Mouse (Mus musculus) limb, embryonic 11.5 days (tissue): ENCODE data around the gene Cdk2ap2. TPM values are rescaled to one million over a fixed set of nuclear protein-coding genes. Genes with fewer than 3 reads are reported as not detected.

Experiments used
- ATAC-seq: fragments of 200-750 bp; cut with Nextera tagmentation; 2 replicates; pipeline ENCODE4 v1.8.0; 2017; ENCODE audit warnings: low read depth; ENCODE audit not compliant: insufficient number of reproducible peaks, low FRiP score, low TSS enrichment
- DNase-seq: peaks from one replicate; pipeline ENCODE4 v3.0.0-alpha.2; 2015; ENCODE audit warnings: low spot score
- H3K27ac ChIP-seq: fragments of 300-500 bp; sonication (generic); replicated peaks from 2 replicates; pipeline ENCODE4 v1.5.1; 2014; ENCODE audit warnings: low read depth, mild to moderate bottlenecking, low read length
- H3K27me3 ChIP-seq: fragments of 300-500 bp; sonication (generic); 2 replicates; pipeline ENCODE4 v1.6.1; 2014; ENCODE audit warnings: mild to moderate bottlenecking, low read length, mixed read lengths; ENCODE audit not compliant: control insufficient read depth, insufficient read depth
- H3K36me3 ChIP-seq: fragments of 300-500 bp; sonication (generic); 2 replicates; pipeline ENCODE4 v1.6.1; 2014; ENCODE audit warnings: mild to moderate bottlenecking, low read length, moderate library complexity, mixed read lengths; ENCODE audit not compliant: control insufficient read depth, insufficient read depth
- H3K4me1 ChIP-seq: fragments of 300-500 bp; sonication (generic); 2 replicates; pipeline ENCODE4 v1.6.1; 2014; ENCODE audit warnings: low read length, mixed read lengths; ENCODE audit not compliant: control insufficient read depth, insufficient read depth
- H3K4me2 ChIP-seq: fragments of 300-500 bp; sonication (generic); 2 replicates; pipeline ENCODE4 v1.6.1; 2014; ENCODE audit warnings: low read depth, mild to moderate bottlenecking, moderate library complexity; ENCODE audit not compliant: severe bottlenecking
- H3K4me3 ChIP-seq: fragments of 300-500 bp; sonication (generic); 2 replicates; pipeline ENCODE4 v1.5.1; 2014; ENCODE audit warnings: low read depth, low read length
- H3K9ac ChIP-seq: fragments of 300-500 bp; sonication (generic); 2 replicates; pipeline ENCODE4 v1.6.1; 2014; ENCODE audit warnings: mild to moderate bottlenecking, low read length
- H3K9me3 ChIP-seq: fragments of 300-500 bp; sonication (generic); 2 replicates; pipeline ENCODE4 v1.6.1; 2016; ENCODE audit warnings: low read length; ENCODE audit not compliant: control insufficient read depth
- WGBS: fragments of 180-500 bp; shearing (Covaris S2); extraction: QIAGEN DNeasy Blood & Tissue Kit; methylation state at CpG from one replicate; pipeline ENCODE4 v1.1.7; 2014; 5-methylcytosine and 5-hydroxymethylcytosine counted together
- polyA plus RNA-seq: library from polyadenylated mRNA; unstranded; fragments of >200 nt; fragmentation: Nextera tagmentation; extraction: Ambion mirVana; gene quantifications from 2 replicates; pipeline ENCODE4 v1.2.1, GENCODE M21; 2014

Cdk2ap2 gene
- polyA plus RNA-seq, 1 experiment from 2014 or later: 81.6 TPM

DNA sequence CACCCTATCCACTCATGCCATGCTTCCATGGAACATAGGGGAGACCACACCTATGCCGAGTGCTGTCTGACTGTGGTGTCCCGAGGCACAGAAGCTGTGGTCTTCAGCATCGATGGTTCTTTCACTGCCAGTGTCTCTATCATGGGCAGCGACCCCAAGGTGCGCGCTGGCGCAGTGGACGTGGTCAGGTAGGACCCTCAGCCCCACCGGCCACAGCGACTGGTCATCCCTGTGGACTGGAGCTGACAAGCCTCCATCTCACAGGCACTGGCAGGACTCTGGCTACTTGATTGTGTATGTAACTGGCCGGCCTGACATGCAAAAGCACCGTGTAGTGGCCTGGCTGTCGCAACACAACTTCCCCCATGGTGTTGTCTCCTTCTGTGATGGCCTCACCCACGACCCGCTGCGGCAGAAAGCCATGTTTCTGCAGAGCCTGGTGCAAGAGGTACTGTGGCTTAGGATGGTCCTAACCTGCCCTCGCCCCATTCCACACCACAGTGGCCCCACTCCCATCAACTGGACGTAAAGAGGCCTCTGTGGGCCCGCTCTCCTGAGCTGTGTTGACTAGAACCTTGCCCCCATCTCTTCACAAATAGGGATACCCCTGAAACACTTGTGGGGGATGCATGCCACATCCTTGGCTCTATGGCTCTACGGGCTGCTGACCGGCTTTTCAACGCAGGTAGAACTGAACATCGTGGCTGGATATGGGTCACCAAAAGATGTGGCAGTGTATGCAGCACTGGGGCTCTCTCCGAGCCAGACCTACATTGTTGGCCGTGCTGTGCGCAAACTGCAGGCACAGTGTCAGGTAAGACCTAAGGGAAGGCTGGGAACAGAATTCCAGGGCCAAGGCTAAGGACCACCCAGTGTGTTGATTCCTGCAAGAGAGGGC, 15.3 kb downstream of the Cdk2ap2 start:
- ATAC-seq (no peak), DNase-seq (no peak)
- H3K4me2 ChIP-seq: no peak overlapping the region
- no peaks in the 10 kb centered on the region for H3K9me3 ChIP-seq
- no peak overlapping the region for H3K27ac ChIP-seq
- H3K4me1 ChIP-seq: peaks cover 12% of the 10 kb centered on the region
- no peaks in the 10 kb centered on the region for H3K27me3 ChIP-seq
- H3K9ac ChIP-seq: no peak overlapping the region
- WGBS: 94% methylated on average over 26 of the region's 26 CpGs
- H3K36me3 ChIP-seq: peaks cover 15% of the 10 kb centered on the region; the same call in 1 of the 2 replicates
- no peak overlapping the region for H3K4me3 ChIP-seq

DNA sequence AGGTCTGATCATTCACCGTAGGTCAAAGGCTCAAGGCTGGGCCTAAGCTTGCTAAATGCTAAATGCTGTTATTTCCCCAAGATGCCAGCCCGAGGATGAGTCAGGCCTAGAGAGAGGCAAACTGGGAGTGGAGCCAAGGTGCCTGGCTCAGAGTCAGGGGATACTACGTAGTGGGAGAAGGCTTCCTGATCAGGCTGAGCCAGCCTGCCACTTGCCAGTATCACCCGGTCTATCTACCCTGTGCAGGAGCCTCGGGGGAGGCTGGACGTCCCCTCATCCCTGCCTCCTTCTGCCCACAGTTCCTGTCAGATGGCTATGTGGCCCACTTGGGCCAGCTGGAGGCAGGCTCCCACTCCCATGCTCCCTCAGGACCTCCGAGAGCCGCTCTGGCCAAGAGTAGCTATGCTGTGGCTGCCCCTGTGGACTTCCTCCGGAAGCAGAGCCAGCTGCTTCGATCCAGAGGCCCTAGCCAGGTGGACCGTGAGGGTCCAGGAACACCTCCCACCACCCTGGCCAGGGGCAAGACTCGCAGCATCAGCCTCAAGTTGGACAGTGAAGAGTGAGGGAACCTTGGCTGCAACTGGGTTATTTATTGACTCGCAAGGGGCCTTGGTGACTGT, 16.3 kb downstream of the Cdk2ap2 start:
- ATAC-seq (no peak), DNase-seq (no peak)
- Histone ChIP-seq H3K4me2 (peak overlapping the region; percentile 10; the same call in 1 of the 2 replicates), H3K9me3 (no peaks in the 10 kb centered on the region), H3K4me1 (peaks cover 12% of the 10 kb centered on the region), H3K27me3 (no peaks in the 10 kb centered on the region), H3K4me3 (no peak overlapping the region), H3K27ac (peak overlapping the region; percentile 45; the same call in 1 of the 2 replicates), H3K9ac (no peak overlapping the region), H3K36me3 (peaks cover 17% of the 10 kb centered on the region; the same call in 1 of the 2 replicates)
- 78% methylated on average over 13 of the region's 13 CpGs for whole genome bisulfite sequencing

DNA sequence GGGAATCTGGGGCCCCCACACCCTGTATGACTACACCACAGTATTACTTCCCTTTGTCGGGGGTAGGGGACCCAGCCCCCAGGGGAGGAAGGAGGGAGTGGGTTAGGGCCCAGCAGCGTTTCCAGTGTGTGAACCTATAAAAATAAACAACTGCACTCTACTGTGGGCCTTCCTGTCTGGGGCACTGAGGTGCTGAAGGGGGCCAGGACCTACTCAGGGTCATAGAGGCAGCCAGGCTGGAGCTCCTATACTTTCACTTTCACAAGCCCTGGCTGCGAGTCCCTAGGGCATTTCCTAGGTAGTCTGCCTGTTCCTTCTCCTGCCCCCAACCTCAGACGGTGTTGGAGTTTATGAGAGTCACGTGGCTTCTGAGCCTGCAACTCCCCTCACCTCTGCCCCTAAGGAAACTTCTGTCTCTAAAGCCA, 16.8 kb downstream of the Cdk2ap2 start:
- Histone ChIP-seq H3K9me3 (no peaks in the 10 kb centered on the region), H3K36me3 (peaks cover 17% of the 10 kb centered on the region; the same call in 1 of the 2 replicates), H3K9ac (no peak overlapping the region), H3K27me3 (no peaks in the 10 kb centered on the region), H3K27ac (peak overlapping the region; percentile 45; the same call in 1 of the 2 replicates), H3K4me3 (no peak overlapping the region), H3K4me1 (peaks cover 12% of the 10 kb centered on the region), H3K4me2 (peak overlapping the region; percentile 10; the same call in 1 of the 2 replicates)
- DNase-seq (no peak), ATAC-seq (no peak)
- 35% methylated on average over 5 of the region's 5 CpGs for WGBS

DNA sequence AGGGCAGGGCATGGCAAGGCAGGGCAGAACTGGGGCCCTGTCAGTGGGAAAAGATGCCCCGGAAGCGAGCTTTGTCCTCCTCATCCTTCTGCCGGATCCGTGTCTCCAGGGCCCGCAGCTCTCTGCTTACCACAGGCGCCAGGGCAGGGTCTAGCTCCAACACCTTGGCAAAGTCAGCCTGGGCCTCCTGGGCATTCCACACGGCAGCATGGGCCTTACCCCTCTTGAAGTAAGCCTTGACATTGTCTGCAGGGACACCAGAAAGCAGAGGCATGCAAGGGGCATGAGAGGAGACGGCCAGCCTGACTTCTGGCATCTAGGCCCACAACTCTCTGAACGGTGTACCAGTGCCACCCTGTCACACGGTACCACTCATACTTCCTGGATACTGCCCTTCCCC, 17.6 kb downstream of the Cdk2ap2 start:
- DNase-seq (no peak), ATAC-seq (no peak)
- Histone ChIP-seq H3K4me3 (no peak overlapping the region), H3K4me1 (peaks cover 12% of the 10 kb centered on the region), H3K36me3 (peaks cover 17% of the 10 kb centered on the region; the same call in 1 of the 2 replicates), H3K27ac (no peak overlapping the region), H3K4me2 (no peak overlapping the region), H3K9ac (no peak overlapping the region), H3K27me3 (no peaks in the 10 kb centered on the region), H3K9me3 (no peaks in the 10 kb centered on the region)
- 86% methylated on average over 10 of the region's 10 CpGs for WGBS

DNA sequence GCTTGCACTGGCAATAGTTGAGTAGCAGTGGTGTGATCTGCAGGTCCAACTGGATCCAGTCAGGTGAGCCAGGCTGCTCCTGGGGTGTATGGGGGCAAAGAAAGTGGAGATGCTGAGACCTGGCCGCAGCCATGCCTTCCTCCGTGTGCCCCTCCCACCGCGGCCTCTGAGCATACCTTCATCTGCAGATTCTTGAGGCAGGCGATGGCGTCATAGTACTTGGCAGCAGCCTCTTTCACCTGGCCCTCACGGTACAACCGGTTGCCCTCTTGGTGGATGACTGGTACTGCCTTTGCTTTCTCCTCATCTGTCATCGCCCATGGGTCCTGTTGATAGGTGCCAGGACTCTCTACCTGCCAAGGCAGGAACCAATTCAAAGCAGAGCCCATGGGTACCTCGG, 18.2 kb downstream of the Cdk2ap2 start:
- Histone ChIP-seq H3K4me3 (no peak overlapping the region), H3K36me3 (peaks cover 17% of the 10 kb centered on the region; the same call in 1 of the 2 replicates), H3K4me1 (peaks cover 12% of the 10 kb centered on the region), H3K4me2 (no peak overlapping the region), H3K9me3 (no peaks in the 10 kb centered on the region), H3K9ac (no peak overlapping the region), H3K27me3 (no peaks in the 10 kb centered on the region), H3K27ac (no peak overlapping the region)
- 92% methylated on average over 10 of the region's 10 CpGs for WGBS
- ATAC-seq: no peak
- no peak for DNase-seq

DNA sequence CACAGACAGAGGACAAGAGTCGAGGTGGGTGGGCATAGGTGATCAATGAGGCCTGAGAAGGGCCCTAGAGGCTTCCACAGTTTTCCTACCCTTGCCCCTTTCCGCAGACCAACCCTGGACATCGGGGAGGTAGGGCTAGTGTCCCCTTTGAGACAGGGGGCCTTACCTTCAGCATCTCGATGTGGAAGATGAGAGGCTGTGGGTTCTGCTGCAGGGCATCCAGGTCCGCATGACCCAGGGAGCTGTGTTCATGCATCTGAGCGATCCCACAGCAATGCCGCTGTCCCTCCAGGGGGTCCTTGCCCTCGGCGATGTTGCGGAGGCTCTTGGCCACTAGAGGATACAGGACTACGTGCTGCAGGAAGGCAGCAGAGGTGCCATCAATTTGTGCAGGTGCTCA, 18.8 kb downstream of the Cdk2ap2 start:
- DNase-seq (no peak), ATAC-seq (no peak)
- WGBS: 89% methylated on average over 11 of the region's 11 CpGs
- H3K4me1 ChIP-seq: peaks cover 15% of the 10 kb centered on the region
- no peaks in the 10 kb centered on the region for H3K27me3 ChIP-seq
- H3K9ac ChIP-seq: no peak overlapping the region
- H3K4me2 ChIP-seq: no peak overlapping the region
- no peaks in the 10 kb centered on the region for H3K9me3 ChIP-seq
- no peak overlapping the region for H3K27ac ChIP-seq
- H3K36me3 ChIP-seq: peaks cover 17% of the 10 kb centered on the region; the same call in 1 of the 2 replicates
- H3K4me3 ChIP-seq: no peak overlapping the region

DNA sequence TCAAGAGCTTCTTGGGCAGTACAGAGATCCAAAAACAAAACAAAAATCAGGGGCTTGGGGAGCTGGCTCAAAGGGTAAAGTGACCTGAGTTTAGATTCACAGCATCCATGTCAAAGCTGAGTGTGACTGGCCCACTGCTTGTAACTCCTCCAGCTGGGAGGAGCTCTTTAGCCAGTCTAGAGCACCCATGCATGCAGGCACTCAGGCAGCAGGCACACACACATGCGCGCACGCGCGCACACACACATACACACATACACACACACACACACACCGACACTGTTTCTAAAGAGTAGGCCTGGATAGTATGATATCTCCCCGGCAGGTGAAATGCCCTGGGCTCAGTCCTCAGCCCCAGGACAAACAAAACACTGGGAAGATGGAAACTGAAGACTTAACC, 20.0 kb downstream of the Cdk2ap2 start:
- no peak overlapping the region for H3K4me3 ChIP-seq
- no peak overlapping the region for H3K4me2 ChIP-seq
- H3K9ac ChIP-seq: no peak overlapping the region
- no peaks in the 10 kb centered on the region for H3K27me3 ChIP-seq
- ATAC-seq (no peak), DNase-seq (no peak)
- H3K4me1 ChIP-seq: peaks cover 17% of the 10 kb centered on the region
- H3K27ac ChIP-seq: no peak overlapping the region
- peaks cover 17% of the 10 kb centered on the region; the same call in 1 of the 2 replicates for H3K36me3 ChIP-seq
- no peaks in the 10 kb centered on the region for H3K9me3 ChIP-seq
- WGBS: 98% methylated on average over 7 of the region's 7 CpGs

DNA sequence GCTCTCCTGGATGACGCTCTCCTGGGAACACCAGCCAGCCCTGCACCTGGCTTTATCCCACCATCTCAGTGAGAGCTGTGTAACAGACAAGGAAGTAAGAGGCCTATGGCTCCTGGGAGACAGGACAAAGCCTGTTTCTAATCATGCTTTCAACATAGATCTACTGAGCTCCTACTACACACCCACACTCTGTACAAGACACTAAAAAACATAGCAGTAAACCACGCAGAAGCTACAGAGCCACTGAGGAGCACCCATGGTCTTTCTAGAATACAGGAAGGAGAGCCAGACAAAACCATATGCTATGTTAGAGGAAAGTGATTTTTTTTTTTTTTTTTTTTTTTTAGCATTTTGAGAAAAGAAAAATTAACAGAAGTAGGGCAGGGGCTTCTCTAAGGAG, 21.4 kb downstream of the Cdk2ap2 start:
- Histone ChIP-seq H3K4me1 (peaks cover 15% of the 10 kb centered on the region), H3K27me3 (no peaks in the 10 kb centered on the region), H3K4me2 (no peak overlapping the region), H3K9ac (no peak overlapping the region), H3K4me3 (no peak overlapping the region), H3K9me3 (no peaks in the 10 kb centered on the region), H3K27ac (no peak overlapping the region), H3K36me3 (peaks cover 11% of the 10 kb centered on the region; the same call in 1 of the 2 replicates)
- ATAC-seq (no peak), DNase-seq (no peak)
- 93% methylated on average over 2 of the region's 2 CpGs for WGBS
